ENCODE assay signal across 8 mouse cellular contexts in genomic region chr12:33302070-33302469, GRCm38 (mm10).
DNase-seq lines count a peak whose midpoint lies in the region; ATAC-seq lines count a peak whose summit lies in the region.

No protein-coding gene starts in this region.

- WGBS in limb, embryonic 11.5 days: under 1% methylated on average over 14 of the region's 14 CpGs
- WGBS in midbrain, embryonic 11.5 days: under 1% methylated on average over 14 of the region's 14 CpGs

- no peak overlapping the region for H3K9ac ChIP-seq in limb, embryonic 11.5 days (ENCODE audit: low read length)
- peak overlapping the region; percentile 29; the same call in 1 of the 2 replicates for H3K9ac ChIP-seq in midbrain, embryonic 11.5 days (ENCODE audit: low read length)

- peak overlapping the region; percentile 81 for H3K4me2 ChIP-seq in limb, embryonic 11.5 days (ENCODE audit: low read depth, severe bottlenecking)
- peak overlapping the region; percentile 81 for H3K4me2 ChIP-seq in midbrain, embryonic 11.5 days

- no peaks in the 10 kb centered on the region for H3K36me3 ChIP-seq in limb, embryonic 11.5 days (ENCODE audit: control insufficient read depth, insufficient read depth, low read length)
- no peaks in the 10 kb centered on the region for H3K36me3 ChIP-seq in midbrain, embryonic 11.5 days (ENCODE audit: control insufficient read depth, insufficient read depth, low read length)

- no peaks in the 10 kb centered on the region for H3K9me3 ChIP-seq in limb, embryonic 11.5 days (ENCODE audit: control insufficient read depth, low read length)
- no peaks in the 10 kb centered on the region for H3K9me3 ChIP-seq in midbrain, embryonic 11.5 days (ENCODE audit: control insufficient read depth, low read length)

- no peaks in the 10 kb centered on the region for H3K27me3 ChIP-seq in limb, embryonic 11.5 days (ENCODE audit: control insufficient read depth, insufficient read depth, low read length)
- H3K27me3 ChIP-seq in midbrain, embryonic 11.5 days (ENCODE audit: control insufficient read depth, insufficient read depth, low read length): no peaks in the 10 kb centered on the region

- no peak overlapping the region for H3K27ac ChIP-seq in limb, embryonic 11.5 days (replicated peaks; ENCODE audit: low read depth, low read length)
- no peak overlapping the region for H3K27ac ChIP-seq in midbrain, embryonic 11.5 days (ENCODE audit: low read depth, low read length)

- peak; percentile 42 to 46 for DNase-seq in cerebellum, postnatal 10 days
- no peak for DNase-seq in cerebellum, adult 11 months
- peak; percentile 48 for DNase-seq in gastrocnemius, postnatal 14 days
- DNase-seq in induced T-regulatory cell, adult 2 months (ENCODE audit: low read depth): peak; percentile 89
- peak; percentile 69 for DNase-seq in limb, embryonic 11.5 days (ENCODE audit: low spot score)
- DNase-seq in midbrain, embryonic 11.5 days (ENCODE audit: low spot score, missing footprints): peak; percentile 94
- peak; percentile 63 to 64 for DNase-seq in spleen, postnatal 36 days (ENCODE audit: low spot score in 2 of 2)

- intact Hi-C loops in gastrocnemius, postnatal 14 days (cut with DNase I; ENCODE audit: low total_unique reads): no loop called here

- ATAC-seq in common myeloid progenitor, adult 5-6 weeks (replicated peaks; ENCODE audit: low read depth, poor library complexity, severe bottlenecking): peak; percentile 64
- ATAC-seq in limb, embryonic 11.5 days (ENCODE audit: insufficient number of reproducible peaks, low FRiP score, low TSS enrichment, low read depth): peak; percentile 76; the same call in 1 of the 2 replicates
- ATAC-seq in midbrain, embryonic 11.5 days (ENCODE audit: low FRiP score): peak; percentile 73

- peak overlapping the region; percentile 36 for H3K4me3 ChIP-seq in limb, embryonic 11.5 days (ENCODE audit: low read depth, low read length)
- peak overlapping the region; percentile 40 for H3K4me3 ChIP-seq in midbrain, embryonic 11.5 days (ENCODE audit: low read depth, low read length)

- peaks cover 7% of the 10 kb centered on the region; the same call in 1 of the 2 replicates for H3K4me1 ChIP-seq in limb, embryonic 11.5 days (ENCODE audit: control insufficient read depth, insufficient read depth, low read length)
- peaks cover 7% of the 10 kb centered on the region for H3K4me1 ChIP-seq in midbrain, embryonic 11.5 days (ENCODE audit: control insufficient read depth, insufficient read depth, low read length)
